Mouse (Mus musculus) heart, adult 2 months (tissue): Measurements from ENCODE around the gene Ptges3l. TPM values are rescaled to one million over a fixed set of nuclear protein-coding genes. Genes with fewer than 3 reads are reported as not detected.

Experiments used
- DNase-seq, 2 experiments: peaks; one replicate each; pipeline ENCODE4 v3.0.0; 2021
- H3K27ac ChIP-seq: fragments of 200-600 bp; 2 replicates; pipeline ENCODE4 v1.8.1; 2022
- H3K27me3 ChIP-seq: fragments of 200-500 bp; 2 replicates; pipeline ENCODE4 v1.6.1; 2012; ENCODE audit warnings: mild to moderate bottlenecking, low read length, inconsistent platforms, mixed read lengths; ENCODE audit not compliant: control insufficient read depth, insufficient read depth
- H3K36me3 ChIP-seq: fragments of 200-500 bp; 2 replicates; pipeline ENCODE4 v1.6.1; 2012; ENCODE audit warnings: low read length, inconsistent platforms; ENCODE audit not compliant: control insufficient read depth, insufficient read depth
- H3K4me1 ChIP-seq: fragments of 200-500 bp; 2 replicates; pipeline ENCODE4 v1.6.1; 2011; ENCODE audit warnings: low read length; ENCODE audit not compliant: control insufficient read depth, insufficient read depth
- H3K4me3 ChIP-seq: fragments of 200-600 bp; 2 replicates; pipeline ENCODE4 v1.8.1; 2022
- H3K79me2 ChIP-seq: fragments of 200-500 bp; replicated peaks from 2 replicates; pipeline ENCODE4 v1.6.1; 2012; ENCODE audit warnings: mild to moderate bottlenecking, inconsistent platforms, low read length, moderate library complexity, mixed read lengths; ENCODE audit not compliant: control insufficient read depth, insufficient read depth
- H3K9ac ChIP-seq: fragments of 200-500 bp; 2 replicates; pipeline ENCODE4 v1.6.1; 2012; ENCODE audit warnings: low read depth, mild to moderate bottlenecking, control low read depth, inconsistent platforms, low read length, mixed read lengths
- CTCF ChIP-seq: fragments of 200-600 bp; IDR thresholded peaks from 2 replicates; pipeline ENCODE4 v1.8.1; 2022; ENCODE audit warnings: antibody characterized with exemption, mild to moderate bottlenecking, moderate library complexity
- EP300 ChIP-seq: fragments of 200-500 bp; IDR thresholded peaks from 2 replicates; pipeline ENCODE4 v1.6.1; 2011; ENCODE audit warnings: low read depth, low read length, control low read depth; ENCODE audit not compliant: insufficient read depth
- POLR2A ChIP-seq: fragments of 200-500 bp; IDR thresholded peaks from 2 replicates; pipeline ENCODE4 v1.6.1; 2011; ENCODE audit warnings: mild to moderate bottlenecking, low read depth, low read length, control low read depth; ENCODE audit not compliant: insufficient read depth
- WGBS: fragments of 180-500 bp; shearing (Covaris S2); methylation state at CpG from one replicate; pipeline ENCODE4 v1.1.7; 2018; 5-methylcytosine and 5-hydroxymethylcytosine counted together
- intact Hi-C: fragments of 180-260 bp; cut with DNase I; formaldehyde crosslinking; loops from one replicate; pipeline ENCODE4 v1.15.1; 2025
- polyA plus RNA-seq: library from polyadenylated mRNA; depleted of rRNA; stranded (reverse); fragments of >200 nt; gene quantifications from 2 replicates; pipeline ENCODE4 v1.2.3, GENCODE M21; 2012
- total RNA-seq, 2 experiments: library from RNA; stranded (reverse); gene quantifications; 2 replicates each; pipeline ENCODE4 v1.2.3; 2021

Ptges3l gene
- total and polyA plus RNA-seq, 3 experiments, result 50.6 to 58.3 (median 56.8) TPM

DNA sequence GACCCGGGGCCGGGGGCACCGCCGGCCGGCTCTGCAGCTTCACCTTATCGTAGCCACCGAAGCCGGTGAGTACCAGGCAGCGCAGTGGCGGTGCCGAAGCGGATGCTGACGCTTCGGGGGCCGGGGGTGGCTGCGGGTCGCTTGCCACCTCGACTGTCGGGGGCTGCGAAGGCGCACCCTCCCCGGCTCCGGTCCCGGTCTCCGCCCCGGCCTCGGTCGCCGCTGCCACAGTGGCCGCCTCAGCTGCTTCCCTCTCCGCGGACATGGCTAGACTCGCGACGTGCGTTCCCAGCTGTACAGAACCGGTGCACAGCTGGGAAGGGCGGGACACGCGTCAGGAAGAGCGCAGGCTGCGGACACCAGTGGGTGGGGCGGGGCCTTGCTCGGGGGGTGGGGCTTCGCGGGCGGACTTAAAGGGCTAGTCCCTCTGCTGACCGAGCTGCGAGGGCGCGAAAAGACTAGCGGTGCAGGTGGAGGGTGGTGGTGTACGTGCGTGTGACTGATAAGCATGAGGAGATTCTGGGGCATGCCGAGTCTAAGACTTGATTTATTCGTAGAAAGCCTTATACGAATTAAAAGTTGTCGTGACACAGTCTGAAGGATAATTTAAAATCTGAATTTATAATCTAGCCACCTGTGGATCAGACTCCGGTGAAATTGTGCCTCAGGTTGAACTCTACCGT, 40.9 kb upstream of the Ptges3l start, which contains the start of gene Vat1:
Gene Vat1 (minus strand): TSS at position 362 of the 683 bp plus-strand sequence.
- 1% methylated on average over 60 of the region's 60 CpGs for WGBS
- H3K4me3 ChIP-seq, result peak within 1 kb of the TSS; percentile 82
- intact Hi-C loops, result loop anchor here (2.0 to 5.0 kb wide), 2 partner anchors 17 to 86 kb away; partner anchors contain the start of genes Brca1, Ifi35 and Nbr1
- H3K27ac ChIP-seq, result peak within 1 kb of the TSS; percentile 88
- peak within 1 kb of the TSS; percentile 82 for H3K9ac ChIP-seq
- DNase-seq, result peak; percentile 83 to 85
- TF ChIP-seq EP300 (0 out of 2 replicates have a peak, but pooled peaks have one; percentile 20), CTCF (peak; percentile 38), POLR2A (peak; percentile 71)
- H3K36me3 ChIP-seq, result no peaks in the 10 kb centered on the region
- H3K79me2 ChIP-seq, result no peaks in the 10 kb centered on the region
- H3K27me3 ChIP-seq, result no peaks in the 10 kb centered on the region
- H3K4me1 ChIP-seq, result peaks cover 3% of the 10 kb centered on the region

DNA sequence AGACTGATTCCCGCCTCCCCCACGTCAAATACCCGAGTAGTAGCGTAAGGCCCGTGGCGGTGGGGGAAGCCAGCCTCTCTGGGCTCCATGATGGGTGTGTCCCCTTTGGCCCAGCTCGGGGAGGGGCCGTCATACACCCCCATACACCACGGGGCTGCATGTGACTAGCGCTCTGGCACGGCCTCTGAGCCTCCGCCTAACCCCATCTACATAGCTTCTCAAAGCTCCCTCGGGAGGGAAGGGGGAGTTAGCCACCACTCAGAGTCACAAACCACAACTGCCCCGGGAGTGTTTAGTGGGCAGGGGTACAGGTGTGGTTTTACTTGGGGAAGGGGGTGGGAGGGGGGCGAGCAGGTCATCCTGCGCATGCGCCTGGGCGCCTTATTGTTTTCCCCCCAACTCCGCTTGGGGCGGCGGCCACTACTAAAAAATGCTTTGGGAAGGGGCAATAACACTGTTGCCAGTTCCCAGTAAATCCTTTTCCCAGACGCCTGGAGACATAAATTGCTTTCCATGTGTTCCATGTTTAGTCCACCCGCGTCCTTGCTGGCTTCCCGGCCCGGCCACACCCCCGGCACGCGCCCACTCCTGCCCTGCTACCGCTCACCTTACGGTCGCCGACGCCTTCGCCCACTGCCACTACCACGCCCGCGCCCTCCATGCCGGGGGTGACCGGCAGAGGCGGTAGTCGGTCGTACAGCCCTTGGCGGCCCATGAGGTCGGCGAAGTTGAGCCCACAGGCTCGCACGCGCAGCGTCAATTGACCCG, 40.2 kb upstream of the Ptges3l start:
- Histone ChIP-seq H3K9ac (peak overlapping the region; percentile 82), H3K79me2 (no peaks in the 10 kb centered on the region), H3K36me3 (no peaks in the 10 kb centered on the region), H3K27me3 (no peaks in the 10 kb centered on the region), H3K27ac (peak overlapping the region; percentile 88), H3K4me3 (peak overlapping the region; percentile 82), H3K4me1 (peaks cover 3% of the 10 kb centered on the region)
- TF ChIP-seq CTCF (0 out of 2 replicates have a peak, but pooled peaks have one; percentile 21), POLR2A (no peak)
- peak; percentile 75 to 83 for DNase-seq
- WGBS, result 3% methylated on average over 51 of the region's 51 CpGs
- intact Hi-C loops, result loop anchor here (2.0 to 5.0 kb wide), 2 partner anchors 16 to 87 kb away; partner anchors contain the start of genes Brca1, Ifi35 and Nbr1

DNA sequence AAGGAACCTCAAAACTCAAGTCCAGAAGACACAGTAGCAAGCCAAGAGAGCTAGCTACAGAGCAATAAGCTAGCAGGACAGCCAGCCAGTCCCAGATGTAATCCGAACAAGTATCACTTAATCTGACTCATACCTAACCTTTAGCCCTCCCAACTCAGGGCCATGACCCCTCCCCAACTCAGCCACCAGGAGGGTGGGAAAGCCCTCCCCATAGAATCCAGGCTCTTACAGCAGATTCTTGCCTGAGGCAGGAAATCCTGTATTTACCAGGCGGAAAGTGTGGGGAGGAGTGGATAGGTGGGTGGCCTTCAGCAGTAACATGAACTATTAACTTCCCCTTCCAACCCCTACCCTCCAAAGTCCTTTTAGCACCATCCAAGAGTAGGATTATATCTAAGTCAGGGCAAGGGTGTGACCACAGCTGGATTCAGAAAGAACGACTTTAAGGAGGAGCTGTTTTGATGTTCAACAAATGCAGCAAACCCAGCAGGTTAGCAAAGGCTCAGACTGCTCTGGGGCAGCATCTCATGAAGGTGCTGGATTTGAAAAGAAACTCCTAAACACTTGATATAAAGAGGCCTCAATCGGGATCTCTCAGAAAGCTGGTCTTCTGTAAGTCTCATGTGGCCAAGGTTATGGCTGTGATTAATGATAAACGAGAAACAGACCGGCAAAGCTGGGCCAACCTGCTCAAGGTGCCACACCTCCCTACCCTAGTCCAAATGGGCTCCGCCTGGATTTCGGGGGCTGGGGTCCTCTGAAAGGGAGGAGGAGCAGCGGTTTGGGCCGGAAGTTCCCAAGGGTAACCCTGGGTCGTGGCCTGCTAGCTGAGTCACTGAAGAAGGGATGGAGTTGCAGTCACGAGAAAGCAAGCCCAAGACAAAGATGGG, 39.3 kb upstream of the Ptges3l start, which contains the start of gene Rnd2:
Gene Rnd2 (plus strand): TSS at position 789 of the 890 bp plus-strand sequence.
- peak within 1 kb of the TSS; percentile 88 for H3K27ac ChIP-seq
- TF ChIP-seq EP300, result no peak
- no peak for TF ChIP-seq CTCF
- TF ChIP-seq POLR2A, result no peak
- peak within 1 kb of the TSS; percentile 82 for H3K4me3 ChIP-seq
- intact Hi-C loops, result loop anchor here (2.0 to 5.0 kb wide), 2 partner anchors 16 to 88 kb away; partner anchors contain the start of genes Brca1, Ifi35 and Nbr1
- H3K4me1 ChIP-seq, result peaks cover 3% of the 10 kb centered on the region
- no peak for DNase-seq
- H3K9ac ChIP-seq, result peak within 1 kb of the TSS; percentile 82
- H3K79me2 ChIP-seq, result no peaks in the 10 kb centered on the region
- no peaks in the 10 kb centered on the region for H3K36me3 ChIP-seq
- no peaks in the 10 kb centered on the region for H3K27me3 ChIP-seq
- 16% methylated on average over 12 of the region's 12 CpGs for WGBS

DNA sequence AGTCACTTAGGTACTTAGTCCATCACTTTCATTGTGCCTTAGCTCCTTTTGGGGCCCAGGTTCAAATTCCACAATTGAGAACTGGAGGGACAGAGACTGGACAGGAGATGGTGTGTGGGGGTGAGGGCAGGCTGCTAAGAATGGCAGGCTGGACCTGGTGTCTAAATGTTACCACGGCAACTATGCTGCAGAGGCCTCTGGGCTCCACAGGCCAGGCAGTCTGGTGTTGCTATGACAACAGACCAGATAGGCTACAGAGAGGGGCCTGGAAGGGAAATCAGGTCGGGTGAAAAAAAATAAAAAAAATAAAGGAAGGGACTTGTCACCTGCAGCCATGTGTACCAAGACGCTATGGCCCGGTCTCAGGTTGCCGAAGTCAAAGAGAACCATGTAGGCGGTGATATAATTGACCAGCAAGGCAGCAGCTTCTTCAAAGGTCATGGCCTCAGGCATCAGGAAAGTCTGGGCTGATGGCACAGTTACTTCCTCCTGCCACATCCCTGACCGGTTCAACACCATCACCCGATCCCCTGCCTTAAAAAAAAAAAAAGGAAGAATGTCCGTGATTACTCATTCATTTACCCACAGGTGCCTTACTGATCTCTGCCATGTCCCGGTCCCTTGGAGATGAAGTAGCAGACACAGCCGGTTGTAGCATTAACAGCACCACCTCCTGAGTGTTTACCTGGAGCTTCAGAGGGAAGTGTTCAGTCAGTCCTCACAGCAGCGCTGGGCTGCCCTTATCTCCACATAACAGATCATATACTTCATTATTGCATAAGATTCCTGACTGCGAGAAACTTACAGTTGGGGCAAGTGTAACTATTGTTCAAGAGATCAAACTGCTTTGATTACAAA, 37.7 kb upstream of the Ptges3l start:
- H3K36me3 ChIP-seq, result no peaks in the 10 kb centered on the region
- WGBS, result 57% methylated on average over 13 of the region's 13 CpGs
- no peak overlapping the region for H3K9ac ChIP-seq
- H3K27ac ChIP-seq, result no peak overlapping the region
- intact Hi-C loops, result no loop called here
- DNase-seq, result no peak
- H3K27me3 ChIP-seq, result no peaks in the 10 kb centered on the region
- H3K79me2 ChIP-seq, result no peaks in the 10 kb centered on the region
- peaks cover 3% of the 10 kb centered on the region for H3K4me1 ChIP-seq
- TF ChIP-seq EP300 (no peak), CTCF (no peak), POLR2A (no peak)
- H3K4me3 ChIP-seq, result no peak overlapping the region

DNA sequence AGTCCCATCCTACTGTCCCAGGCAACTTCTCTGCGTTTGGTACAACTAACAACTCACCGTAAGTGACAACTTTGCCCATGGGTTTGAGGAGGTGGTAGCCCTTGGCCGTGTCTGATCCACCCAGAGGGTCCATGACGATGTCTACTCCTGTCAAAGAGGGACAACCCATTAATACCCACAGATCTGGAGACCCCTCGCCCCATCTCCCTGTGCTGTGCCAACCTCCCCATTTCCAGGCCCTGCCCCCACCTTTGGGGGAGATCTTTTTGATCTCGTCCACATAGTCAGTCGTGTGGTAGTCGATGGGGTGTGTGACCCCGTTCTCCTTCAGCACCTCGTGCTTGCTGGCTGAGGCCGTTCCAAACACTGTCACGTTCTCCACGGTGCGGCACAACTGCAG, 37.0 kb upstream of the Ptges3l start:
- H3K79me2 ChIP-seq, result no peaks in the 10 kb centered on the region
- no peak overlapping the region for H3K9ac ChIP-seq
- intact Hi-C loops, result no loop called here
- no peaks in the 10 kb centered on the region for H3K36me3 ChIP-seq
- peaks cover 2% of the 10 kb centered on the region for H3K4me1 ChIP-seq
- no peak overlapping the region for H3K27ac ChIP-seq
- no peak for TF ChIP-seq CTCF
- TF ChIP-seq EP300, result no peak
- no peak for TF ChIP-seq POLR2A
- H3K4me3 ChIP-seq, result no peak overlapping the region
- WGBS, result 90% methylated on average over 14 of the region's 14 CpGs
- DNase-seq, result no peak
- no peaks in the 10 kb centered on the region for H3K27me3 ChIP-seq
